Mouse (Mus musculus) kidney, adult 2 months (tissue): ENCODE measurements around the gene Dcun1d1.

Experiments
- CTCF ChIP-seq: fragments of 200-500 bp; conservative IDR thresholded peaks from 2 replicates; pipeline ENCODE4 v1.5.1; 2011; ENCODE audit warnings: low read depth, mild to moderate bottlenecking, control low read depth, low read length, moderate library complexity, mixed read lengths; ENCODE audit not compliant: insufficient read depth, insufficient read length
- POLR2A ChIP-seq: fragments of 200-500 bp; IDR thresholded peaks from one replicate; pipeline ENCODE4 v1.6.1; 2011; ENCODE audit warnings: low read depth, low read length, control low read depth

- no peak for TF ChIP-seq CTCF
- TF ChIP-seq POLR2A: no peak
These were observed 26.2 kb upstream of the Dcun1d1 start for GRCm38 (mm10) chr3:35963401-35963800.
